ENCODE assay signal across 13 mouse cellular contexts in the genomic region with DNA sequence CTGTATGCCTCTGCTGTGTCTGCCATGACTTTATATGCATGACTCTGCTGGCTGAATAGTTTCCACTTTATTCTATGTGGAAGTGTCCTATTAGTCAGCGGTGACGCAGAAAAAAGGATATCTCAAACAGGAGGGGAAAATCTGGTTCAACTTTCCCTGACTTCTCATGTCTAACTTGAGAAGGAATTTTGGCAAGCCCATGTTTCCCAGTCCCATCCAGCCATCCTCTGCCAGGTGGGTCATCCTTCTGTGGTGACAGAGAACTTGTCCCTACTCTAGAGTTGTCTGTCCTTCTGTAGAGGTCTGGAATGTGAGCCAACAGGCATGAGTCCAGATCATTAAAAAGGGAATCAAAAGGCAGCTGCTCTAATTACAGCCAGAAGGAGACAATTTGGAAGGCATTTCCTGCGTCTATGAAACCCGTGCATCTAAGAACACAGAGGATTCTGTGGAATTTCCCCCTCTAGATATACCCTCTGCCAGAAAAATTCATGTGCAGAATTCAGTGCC. TPM values are rescaled to one million over a fixed set of nuclear protein-coding genes. Genes with fewer than 3 reads are reported as not detected.
DNase-seq lines count a peak whose midpoint lies in the region; ATAC-seq and TF ChIP-seq lines count a peak whose summit lies in the region.
"Had no signal": no experiment of that assay in that cellular context is flagged by ENCODE, and none has a peak within 500 bp of the region (broad histone marks: within the 10 kb centered on the region; RNA-seq: fewer than 3 reads in every experiment).

No protein-coding gene starts in this region.

- no peaks in the 10 kb centered on the region for H3K27me3 ChIP-seq in hindbrain, postnatal 0 days (ENCODE audit: insufficient read depth, low read length)
- H3K27me3 ChIP-seq in hindbrain, embryonic 16.5 days (replicated peaks; ENCODE audit: control insufficient read depth, insufficient read depth, low read length): no peaks in the 10 kb centered on the region
- H3K27me3 ChIP-seq: hindbrain, embryonic 15.5 days; neural tube, embryonic 13.5 days had no signal

- H3K4me1 ChIP-seq in hindbrain, postnatal 0 days (ENCODE audit: insufficient read depth, low read length): no peaks in the 10 kb centered on the region
- no peaks in the 10 kb centered on the region for H3K4me1 ChIP-seq in hindbrain, embryonic 16.5 days (ENCODE audit: control insufficient read depth, insufficient read depth, low read depth, low read length)
- H3K4me1 ChIP-seq: hindbrain, embryonic 15.5 days; neural tube, embryonic 13.5 days had no signal

- no peak overlapping the region for H3K9ac ChIP-seq in hindbrain, postnatal 0 days (replicated peaks; ENCODE audit: low read length)
- H3K9ac ChIP-seq in hindbrain, embryonic 16.5 days (ENCODE audit: low read depth, low read length): no peak overlapping the region
- H3K9ac ChIP-seq: hindbrain, embryonic 15.5 days; liver, postnatal 0 days; neural tube, embryonic 13.5 days had no signal

- WGBS in hindbrain, postnatal 0 days: 57% methylated on average over 4 of the region's 4 CpGs
- WGBS in hindbrain, embryonic 16.5 days: 72% methylated on average over 4 of the region's 4 CpGs

- H3K27ac ChIP-seq in hindbrain, postnatal 0 days: no peak overlapping the region
- no peak overlapping the region for H3K27ac ChIP-seq in hindbrain, embryonic 16.5 days (ENCODE audit: low read depth, low read length)
- H3K27ac ChIP-seq: hindbrain, embryonic 15.5 days; neural tube, embryonic 13.5 days had no signal

- no peak overlapping the region for H3K4me3 ChIP-seq in hindbrain, postnatal 0 days (ENCODE audit: low read length)
- H3K4me3 ChIP-seq in hindbrain, embryonic 16.5 days (ENCODE audit: low read length): no peak overlapping the region
- H3K4me3 ChIP-seq: hindbrain, embryonic 15.5 days; neural tube, embryonic 13.5 days had no signal

- TF ChIP-seq CTCF in hindbrain, postnatal 0 days (IDR thresholded peaks at IDR 0.05; ENCODE audit: low read depth): no peak

- no peak overlapping the region for H3K4me2 ChIP-seq in hindbrain, postnatal 0 days (ENCODE audit: low read depth, low read length)
- no peak overlapping the region for H3K4me2 ChIP-seq in hindbrain, embryonic 16.5 days (ENCODE audit: low read length)
- H3K4me2 ChIP-seq: heart, embryonic 11.5 days; hindbrain, embryonic 15.5 days; neural tube, embryonic 13.5 days had no signal

- DNase-seq in hindbrain, postnatal 0 days (ENCODE audit: low spot score): peak; percentile 28
- DNase-seq in lung, postnatal 10 days: peak; percentile 15
- DNase-seq in lung, postnatal 4 days: no peak
- peak; percentile 23 for DNase-seq in cerebellum, adult 9-10 months
- DNase-seq in kidney, postnatal 36 days: peak; percentile 11 to 12
- no peak for DNase-seq in thymus, postnatal 10 days (ENCODE audit: low spot score in 2 of 2)
- DNase-seq: liver, postnatal 0 days; right cerebral cortex, postnatal 14 days had no signal

- H3K9me3 ChIP-seq in hindbrain, postnatal 0 days (ENCODE audit: low read length): no peaks in the 10 kb centered on the region
- H3K9me3 ChIP-seq in hindbrain, embryonic 16.5 days (ENCODE audit: control insufficient read depth, low read length): no peaks in the 10 kb centered on the region
- H3K9me3 ChIP-seq: hindbrain, embryonic 15.5 days; neural tube, embryonic 13.5 days had no signal

- ATAC-seq in hindbrain, postnatal 0 days: no peak
- no peak for ATAC-seq in hindbrain, embryonic 16.5 days
- no peak for ATAC-seq in erythroblast, adult 5-6 weeks (replicated peaks; ENCODE audit: low FRiP score, poor library complexity, severe bottlenecking)
- ATAC-seq: liver, postnatal 0 days had no signal

- H3K36me3 ChIP-seq in hindbrain, postnatal 0 days (ENCODE audit: insufficient read depth, low read length): no peaks in the 10 kb centered on the region
- H3K36me3 ChIP-seq in hindbrain, embryonic 16.5 days (ENCODE audit: control insufficient read depth, insufficient read depth, low read length): no peaks in the 10 kb centered on the region
- H3K36me3 ChIP-seq: hindbrain, embryonic 15.5 days; neural tube, embryonic 13.5 days had no signal

RNA-seq across cellular contexts. Expression of a gene that starts 47.6 kb away (rescaled TPM):
- total RNA-seq in hindbrain, postnatal 0 days (2014; rRNA removed): 11.7 and 14.5 TPM in 2 replicates
- 9.5 and 10.5 TPM in 2 replicates for polyA plus RNA-seq in hindbrain, postnatal 0 days (2015; fragmentation: Nextera tagmentation; extraction: Ambion mirVana)
- 10.4 and 12.2 TPM in 2 replicates for polyA plus RNA-seq in hindbrain, embryonic 16.5 days (2015; fragmentation: Nextera tagmentation; extraction: Ambion mirVana)
- total RNA-seq in erythroblast, adult 5-6 weeks (2015; ENCODE audit: low replicate concordance): 1.3 TPM in 1 of 2 replicates, not detected in the other
- 2.2 and 2.6 TPM in 2 replicates for total RNA-seq in erythroblast, adult 5-6 weeks (2017; ENCODE audit: low replicate concordance)

Comparison
In these comparisons a context has a peak if more than half of its experiments do, and no peak if none do; other contexts are left out.
1. DNase-seq: peak in hindbrain, postnatal 0 days (single experiment), lung, postnatal 10 days (single experiment), cerebellum, adult 9-10 months (single experiment) and kidney, postnatal 36 days (2 of 2); none in lung, postnatal 4 days (0 of 2) and thymus, postnatal 10 days (0 of 2).